In the genomic region with DNA sequence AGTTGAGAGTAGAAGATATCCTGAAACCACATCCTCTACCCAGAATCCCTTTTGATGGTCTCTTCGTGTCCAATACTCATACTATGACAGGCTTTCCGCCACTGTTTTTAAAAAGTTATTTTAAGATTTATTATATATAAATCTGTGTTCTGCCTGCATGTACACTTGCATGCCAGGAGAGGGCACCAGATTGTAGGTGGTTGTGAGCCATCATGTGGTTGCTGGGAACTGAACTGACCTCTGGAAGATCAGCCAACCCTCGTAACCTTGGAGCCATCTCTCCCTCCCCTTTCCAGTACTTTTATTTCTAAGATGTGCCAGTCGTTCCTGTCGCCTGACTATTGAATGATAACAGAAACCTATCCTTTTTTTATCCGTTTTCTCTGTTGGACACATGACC, we compare ENCODE assay signal across 9 mouse cellular contexts. TPM values are rescaled to one million over a fixed set of nuclear protein-coding genes. Genes with fewer than 3 reads are reported as not detected.
DNase-seq lines count a peak whose midpoint lies in the region; ATAC-seq and TF ChIP-seq lines count a peak whose summit lies in the region.
"Had no signal": no experiment of that assay in that cellular context is flagged by ENCODE, and none has a peak within 500 bp of the region (broad histone marks: within the 10 kb centered on the region; RNA-seq: fewer than 3 reads in every experiment).

No protein-coding gene starts in this region.

- no peak for ATAC-seq in erythroblast, adult 5-6 weeks (replicated peaks; ENCODE audit: low FRiP score, poor library complexity, severe bottlenecking)
- ATAC-seq in forebrain, embryonic 16.5 days, result no peak

- DNase-seq in kidney, adult 11 months, result peak; percentile 11
- no peak for DNase-seq in kidney, adult 18-20 months
- DNase-seq in ES-CJ7 (ENCODE audit: low read depth, low spot score), result peak; percentile 47
- DNase-seq in naive thymus-derived CD4-positive, alpha-beta T cell, adult 2 months (ENCODE audit: low read depth), result peak; percentile 41
- no peak for DNase-seq in ovary, postnatal 36 days (ENCODE audit: low spot score)

- H3K4me3 ChIP-seq in embryonic fibroblast, embryonic 13.5 days (ENCODE audit: insufficient read depth, low read length), result no peak overlapping the region
- H3K4me3 ChIP-seq in forebrain, embryonic 16.5 days (replicated peaks; ENCODE audit: low read length), result no peak overlapping the region

- H3K4me2 ChIP-seq in forebrain, embryonic 16.5 days (ENCODE audit: low read length), result no peak overlapping the region

- TF ChIP-seq CTCF in embryonic fibroblast, embryonic 13.5 days (IDR thresholded peaks at IDR 0.05; ENCODE audit: borderline replicate concordance, insufficient read depth, low read length), result peak; percentile 69; the same call in 1 of the 2 replicates

- no peak overlapping the region for H3K9ac ChIP-seq in forebrain, embryonic 16.5 days (replicated peaks; ENCODE audit: low read depth, low read length)

- no peaks in the 10 kb centered on the region for H3K36me3 ChIP-seq in forebrain, embryonic 16.5 days (ENCODE audit: control insufficient read depth, insufficient read depth)

- no peak for TF ChIP-seq POLR2A in embryonic fibroblast, embryonic 13.5 days (IDR thresholded peaks at IDR 0.05; ENCODE audit: low read depth, low read length)

- H3K9me3 ChIP-seq in forebrain, embryonic 16.5 days (ENCODE audit: control insufficient read depth, low read length), result no peaks in the 10 kb centered on the region

- H3K27ac ChIP-seq in embryonic fibroblast, embryonic 13.5 days (ENCODE audit: insufficient read depth, low read length), result no peak overlapping the region
- H3K27ac ChIP-seq in forebrain, embryonic 16.5 days (ENCODE audit: low read length), result no peak overlapping the region

- WGBS in forebrain, embryonic 16.5 days, result 78% methylated on average over 6 of the region's 6 CpGs

- H3K27me3 ChIP-seq in forebrain, embryonic 16.5 days (replicated peaks; ENCODE audit: control insufficient read depth, insufficient read depth, low read length), result no peaks in the 10 kb centered on the region

- H3K4me1 ChIP-seq in embryonic fibroblast, embryonic 13.5 days (ENCODE audit: control insufficient read depth, insufficient read depth, low read length), result 0 out of 2 replicates have a peak, but pooled peaks cover 2% of the 10 kb centered on the region
- no peaks in the 10 kb centered on the region for H3K4me1 ChIP-seq in forebrain, embryonic 16.5 days (replicated peaks; ENCODE audit: control insufficient read depth, insufficient read depth, low read length)

RNA-seq across cellular contexts. Expression of gene Tmem247, which starts 1.6 kb away (rescaled TPM):
- polyA plus RNA-seq in embryonic fibroblast, embryonic 13.5 days (2011; ENCODE audit: insufficient read length, low read depth, missing spikeins), result not detected in 2 replicates
- total RNA-seq in erythroblast, adult 5-6 weeks (2015; ENCODE audit: low replicate concordance), result not detected in 2 replicates
- total RNA-seq in erythroblast, adult 5-6 weeks (2017; ENCODE audit: low replicate concordance), result not detected in 2 replicates
- not detected in 2 replicates for polyA plus RNA-seq in forebrain, embryonic 16.5 days (2015; fragmentation: Nextera tagmentation; extraction: Ambion mirVana)
- polyA plus RNA-seq: heart, embryonic 16.5 days had no signal

RNA-seq across cellular contexts. Expression of gene Atp6v1e2, which starts 28.9 kb away (rescaled TPM):
- polyA plus RNA-seq in embryonic fibroblast, embryonic 13.5 days (2011; ENCODE audit: insufficient read length, low read depth, missing spikeins), result not detected in 2 replicates
- total RNA-seq in erythroblast, adult 5-6 weeks (2015; ENCODE audit: low replicate concordance), result not detected in 2 replicates
- not detected in 2 replicates for total RNA-seq in erythroblast, adult 5-6 weeks (2017; ENCODE audit: low replicate concordance)
- polyA plus RNA-seq in forebrain, embryonic 16.5 days (2015; fragmentation: Nextera tagmentation; extraction: Ambion mirVana), result not detected in 2 replicates
- polyA plus RNA-seq: heart, embryonic 16.5 days had no signal

RNA-seq across cellular contexts. Expression of gene Rhoq, which starts 44.1 kb away (rescaled TPM):
- polyA plus RNA-seq in embryonic fibroblast, embryonic 13.5 days (2011; ENCODE audit: insufficient read length, low read depth, missing spikeins), result 177 and 187 TPM in 2 replicates
- 1.7 and 2.5 TPM in 2 replicates for total RNA-seq in erythroblast, adult 5-6 weeks (2015; ENCODE audit: low replicate concordance)
- 2.5 and 7.2 TPM in 2 replicates for total RNA-seq in erythroblast, adult 5-6 weeks (2017; ENCODE audit: low replicate concordance)
- polyA plus RNA-seq in forebrain, embryonic 16.5 days (2015; fragmentation: Nextera tagmentation; extraction: Ambion mirVana), result 5.2 and 5.4 TPM in 2 replicates

Comparison
In these comparisons a context has a peak if more than half of its experiments do, and no peak if none do; other contexts are left out.
1. DNase-seq: peak in kidney, adult 11 months (single experiment), ES-CJ7 (single experiment) and naive thymus-derived CD4-positive, alpha-beta T cell, adult 2 months (single experiment); none in kidney, adult 18-20 months (single experiment) and ovary, postnatal 36 days (single experiment).
2. RNA of gene Rhoq, which starts 44.1 kb away (polyA plus RNA-seq): 177 to 187 TPM in embryonic fibroblast, embryonic 13.5 days; 5.2 to 5.4 TPM in forebrain, embryonic 16.5 days; every median in the first group is over 10 times any median in the second.